9 mouse cellular contexts compared by ENCODE assay signal in the genomic region with DNA sequence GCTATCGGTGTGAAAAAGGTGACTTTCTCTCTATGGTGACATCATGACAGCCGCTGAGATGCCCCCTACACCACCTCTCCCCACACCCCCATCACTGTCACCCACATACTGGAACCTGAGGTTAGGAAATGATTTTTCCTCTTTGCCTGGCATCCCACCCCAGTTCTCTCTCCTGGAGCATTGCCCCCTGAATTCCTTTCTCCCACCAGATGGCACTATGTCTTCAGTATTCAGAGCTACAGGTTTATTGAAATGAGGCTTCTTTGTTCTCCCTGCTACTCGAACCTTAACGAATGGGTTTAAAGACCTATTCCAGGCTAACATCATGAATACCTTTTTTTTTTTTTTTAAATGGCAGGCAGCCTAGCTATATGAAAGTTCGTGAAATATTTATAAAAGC.
A peak's percentile ranks its signal among the peaks of the same experiment; 100 is the strongest.
DNase-seq lines count a peak whose midpoint lies in the region; ATAC-seq and TF ChIP-seq lines count a peak whose summit lies in the region.
"Had no signal": no experiment of that assay in that cellular context is flagged by ENCODE, and none has a peak within 500 bp of the region (broad histone marks: within the 10 kb centered on the region; RNA-seq: fewer than 3 reads in every experiment).

No protein-coding gene starts in this region.

- peak; percentile 44 for DNase-seq in limb, embryonic 11.5 days (ENCODE audit: low spot score)
- DNase-seq in limb, embryonic 10.5 days (ENCODE audit: low spot score), result no peak
- peak; percentile 90 for DNase-seq in brain, embryonic 14.5 days (ENCODE audit: low read depth)
- peak; percentile 14 to 58 for DNase-seq in frontal cortex, postnatal 36 days (ENCODE audit: low spot score in 2 of 2)
- peak; percentile 21 to 62 for DNase-seq in left cerebral cortex, postnatal 25 days (ENCODE audit: low spot score in 2 of 2)
- DNase-seq in right cerebral cortex, postnatal 4 days, result peak; percentile 51
- DNase-seq in spleen, postnatal 4 days (ENCODE audit: low spot score in 2 of 2), result no peak

- no peaks in the 10 kb centered on the region for H3K4me1 ChIP-seq in limb, embryonic 11.5 days (ENCODE audit: control insufficient read depth, insufficient read depth, low read length)
- 0 out of 2 replicates have a peak, but pooled peaks cover 1% of the 10 kb centered on the region for H3K4me1 ChIP-seq in limb, embryonic 10.5 days

- no peak for TF ChIP-seq POLR2A in brain, embryonic 14.5 days (IDR thresholded peaks at IDR 0.05; ENCODE audit: borderline replicate concordance, extremely low read depth, insufficient read depth, insufficient read length, poor library complexity, severe bottlenecking)

- no peaks in the 10 kb centered on the region for H3K9me3 ChIP-seq in limb, embryonic 11.5 days (ENCODE audit: control insufficient read depth, low read length)
- no peaks in the 10 kb centered on the region for H3K9me3 ChIP-seq in limb, embryonic 10.5 days (replicated peaks)
- H3K9me3 ChIP-seq: heart, embryonic 13.5 days; lung, embryonic 15.5 days had no signal

- no peaks in the 10 kb centered on the region for H3K27me3 ChIP-seq in limb, embryonic 11.5 days (ENCODE audit: control insufficient read depth, insufficient read depth, low read length)
- no peaks in the 10 kb centered on the region for H3K27me3 ChIP-seq in limb, embryonic 10.5 days (ENCODE audit: low read depth, poor library complexity, severe bottlenecking)
- H3K27me3 ChIP-seq: heart, embryonic 13.5 days; lung, embryonic 15.5 days had no signal

- peak; percentile 63; the same call in 1 of the 2 replicates for TF ChIP-seq CTCF in brain, embryonic 14.5 days (IDR thresholded peaks at IDR 0.05; ENCODE audit: borderline replicate concordance, extremely low read depth, insufficient read depth, insufficient read length)

- WGBS in limb, embryonic 11.5 days, result 35% methylated on average over 5 of the region's 5 CpGs
- 41% methylated on average over 5 of the region's 5 CpGs for WGBS in limb, embryonic 10.5 days

- H3K36me3 ChIP-seq in limb, embryonic 11.5 days (ENCODE audit: control insufficient read depth, insufficient read depth, low read length), result no peaks in the 10 kb centered on the region
- H3K36me3 ChIP-seq in limb, embryonic 10.5 days, result no peaks in the 10 kb centered on the region
- H3K36me3 ChIP-seq: heart, embryonic 13.5 days; lung, embryonic 15.5 days had no signal

- H3K4me2 ChIP-seq in limb, embryonic 11.5 days (ENCODE audit: low read depth, severe bottlenecking), result no peak overlapping the region
- H3K4me2 ChIP-seq: heart, embryonic 13.5 days; lung, embryonic 15.5 days had no signal

- intact Hi-C loops in left cerebral cortex, postnatal 25 days (cut with DNase I), result loop anchor here (1.0 to 5.0 kb wide), 3 partner anchors 92 to 580 kb away; no protein-coding TSS in a partner anchor

- H3K27ac ChIP-seq in limb, embryonic 11.5 days (replicated peaks; ENCODE audit: low read depth, low read length), result no peak overlapping the region
- no peak overlapping the region for H3K27ac ChIP-seq in limb, embryonic 10.5 days
- H3K27ac ChIP-seq: heart, embryonic 13.5 days; lung, embryonic 15.5 days had no signal

- no peak overlapping the region for H3K9ac ChIP-seq in limb, embryonic 11.5 days (ENCODE audit: low read length)
- H3K9ac ChIP-seq: heart, embryonic 13.5 days; lung, embryonic 15.5 days had no signal

- no peak overlapping the region for H3K4me3 ChIP-seq in limb, embryonic 11.5 days (ENCODE audit: low read depth, low read length)
- no peak overlapping the region for H3K4me3 ChIP-seq in limb, embryonic 10.5 days
- H3K4me3 ChIP-seq: heart, embryonic 13.5 days; lung, embryonic 15.5 days had no signal

- no peak for ATAC-seq in limb, embryonic 11.5 days (ENCODE audit: insufficient number of reproducible peaks, low FRiP score, low TSS enrichment, low read depth)

Comparison
In these comparisons a context has a peak if more than half of its experiments do, and no peak if none do; other contexts are left out.
1. DNase-seq: peak in limb, embryonic 11.5 days (single experiment), brain, embryonic 14.5 days (single experiment), frontal cortex, postnatal 36 days (2 of 2), left cerebral cortex, postnatal 25 days (2 of 2) and right cerebral cortex, postnatal 4 days (single experiment); none in limb, embryonic 10.5 days (single experiment) and spleen, postnatal 4 days (0 of 2).